Mouse (Mus musculus) olfactory bulb, adult 2 months (tissue): ENCODE measurements around the gene Prrc2c. TPM values are rescaled to one million over a fixed set of nuclear protein-coding genes. Genes with fewer than 3 reads are reported as not detected.
"Not testable (repeated sequence)": the region's sequence is repeated elsewhere in the genome, so short reads cannot be mapped to it uniquely, and the experiment has no call there.

Source experiments
- H3K27ac ChIP-seq: fragments of 200-500 bp; 2 replicates; pipeline ENCODE4 v1.5.1; 2012; ENCODE audit warnings: low read depth, low read length; ENCODE audit not compliant: insufficient read depth
- H3K4me1 ChIP-seq: fragments of 200-500 bp; 2 replicates; pipeline ENCODE4 v1.6.1; 2012; ENCODE audit warnings: low read length; ENCODE audit not compliant: control insufficient read depth, insufficient read depth
- H3K4me3 ChIP-seq: fragments of 200-500 bp; 2 replicates; pipeline ENCODE4 v1.5.1; 2012; ENCODE audit warnings: mild to moderate bottlenecking, low read depth, low read length, moderate library complexity; ENCODE audit not compliant: insufficient read depth
- CTCF ChIP-seq: fragments of 200-500 bp; IDR thresholded peaks from 2 replicates; pipeline ENCODE4 v1.5.1; 2012; ENCODE audit warnings: low read depth, mild to moderate bottlenecking, low read length, moderate library complexity; ENCODE audit not compliant: insufficient read depth
- POLR2A ChIP-seq: fragments of 200-500 bp; IDR thresholded peaks from 2 replicates; pipeline ENCODE4 v1.6.1; 2012; ENCODE audit warnings: mild to moderate bottlenecking, low read depth, low read length, moderate library complexity; ENCODE audit not compliant: insufficient read depth
- WGBS: fragments of 180-500 bp; shearing (Covaris S2); methylation state at CpG from one replicate; pipeline ENCODE4 v1.1.7; 2018; 5-methylcytosine and 5-hydroxymethylcytosine counted together
- polyA plus RNA-seq: library from polyadenylated mRNA; stranded (reverse); fragments of >200 nt; gene quantifications from 2 replicates; pipeline ENCODE4 v1.2.4, GENCODE M21; 2012; ENCODE audit warnings: low replicate concordance; ENCODE audit not compliant: missing spikeins, insufficient read depth, insufficient read length

Gene Prrc2c
- polyA plus RNA-seq, 1 experiment = 641 TPM

GRCm38 (mm10) chr1:162648416-162648815 is 91.9 kb downstream of the Prrc2c start:
- Histone ChIP-seq H3K4me3 (no peak overlapping the region), H3K4me1 (no peaks in the 10 kb centered on the region), H3K27ac (no peak overlapping the region)
- 94% methylated on average over 14 of the region's 14 CpGs for WGBS
- TF ChIP-seq POLR2A = no peak
- TF ChIP-seq CTCF = no peak

DNA sequence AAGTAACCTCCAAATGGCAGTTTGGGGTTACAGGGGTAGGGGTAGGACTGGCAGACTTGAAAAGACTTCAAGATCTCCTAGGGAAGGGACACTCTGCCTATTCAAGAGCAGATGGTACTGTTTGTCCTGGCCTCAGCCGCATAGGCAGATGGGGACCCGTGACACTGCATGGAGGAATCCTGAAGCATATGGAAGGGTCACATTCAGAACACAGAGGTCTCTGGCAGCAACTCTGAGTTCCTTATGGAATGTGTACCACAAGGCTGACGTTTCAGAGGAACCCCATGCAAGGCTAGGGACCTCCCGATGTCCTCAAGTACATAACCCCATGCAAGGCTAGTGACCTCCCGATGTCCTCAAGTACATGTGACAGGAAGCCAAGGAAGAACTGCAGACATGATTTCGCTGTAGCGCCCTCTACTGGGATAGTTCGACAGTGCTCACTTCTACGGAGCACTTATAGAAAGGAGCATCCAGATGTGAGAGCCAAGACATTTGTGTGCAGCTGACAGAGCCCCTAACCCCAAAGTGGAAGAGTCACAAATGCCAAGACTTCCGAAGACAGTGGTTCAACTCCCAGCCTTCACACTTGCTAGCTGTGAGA is 94.2 kb downstream of the Prrc2c start:
- H3K27ac ChIP-seq = no peak overlapping the region
- H3K4me3 ChIP-seq = no peak overlapping the region
- 86% methylated on average over 10 of the region's 10 CpGs for WGBS
- TF ChIP-seq POLR2A (no peak), CTCF (no peak)
- no peaks in the 10 kb centered on the region for H3K4me1 ChIP-seq

DNA sequence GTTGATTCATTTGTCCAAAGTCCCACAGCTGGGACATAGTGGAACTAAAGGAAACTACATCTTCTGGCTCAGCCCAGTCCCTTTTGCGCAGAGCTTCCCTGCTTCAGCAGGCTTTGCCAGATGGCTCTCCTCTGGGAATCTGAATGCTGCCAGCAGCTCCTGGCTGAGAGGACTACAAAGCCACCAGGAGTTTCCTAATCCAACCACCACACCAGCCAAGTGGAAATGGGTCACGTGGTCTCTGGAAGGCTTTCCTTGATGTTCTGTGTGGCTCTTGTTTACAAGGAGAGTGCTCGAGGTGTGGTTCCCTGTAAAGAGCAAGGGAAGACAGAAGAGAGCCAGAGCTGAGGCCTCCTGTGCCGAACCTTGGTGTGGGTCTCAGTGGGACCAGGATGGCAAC is 96.6 kb downstream of the Prrc2c start:
- H3K27ac ChIP-seq = no peak overlapping the region
- 34% methylated on average over 4 of the region's 4 CpGs for WGBS
- TF ChIP-seq CTCF (no peak), POLR2A (no peak)
- H3K4me3 ChIP-seq = no peak overlapping the region
- H3K4me1 ChIP-seq = no peaks in the 10 kb centered on the region

DNA sequence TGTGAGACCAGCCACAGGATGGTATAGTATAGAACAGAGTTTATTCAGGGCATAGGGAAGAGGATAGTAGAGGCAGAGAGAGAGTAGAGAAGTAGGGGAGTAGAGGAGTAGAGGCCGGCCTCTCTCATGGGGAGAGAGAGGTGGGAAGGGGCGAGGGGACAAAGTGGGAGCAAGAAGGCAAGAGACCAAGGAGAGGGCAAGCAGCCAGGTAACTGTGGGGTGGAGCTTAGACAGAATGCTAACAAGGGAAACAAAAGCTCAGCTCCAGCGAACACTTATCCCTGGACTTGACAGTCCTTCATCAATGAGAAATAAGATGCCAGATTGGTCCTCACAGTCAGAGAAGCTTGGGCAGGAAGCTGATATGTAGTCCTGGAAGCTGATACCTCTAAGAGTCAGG is 97.8 kb downstream of the Prrc2c start:
- Histone ChIP-seq H3K27ac (no peak overlapping the region), H3K4me3 (no peak overlapping the region), H3K4me1 (no peaks in the 10 kb centered on the region)
- WGBS = 72% methylated on average over 3 of the region's 3 CpGs
- TF ChIP-seq POLR2A (no peak), CTCF (no peak)

GRCm38 (mm10) chr1:162639861-162640260 is 100.5 kb downstream of the Prrc2c start:
- no peak overlapping the region for H3K4me3 ChIP-seq
- no peaks in the 10 kb centered on the region for H3K4me1 ChIP-seq
- whole genome bisulfite sequencing = 82% methylated on average over 1 of the region's 1 CpGs
- TF ChIP-seq POLR2A (no peak), CTCF (no peak)
- H3K27ac ChIP-seq = no peak overlapping the region

DNA sequence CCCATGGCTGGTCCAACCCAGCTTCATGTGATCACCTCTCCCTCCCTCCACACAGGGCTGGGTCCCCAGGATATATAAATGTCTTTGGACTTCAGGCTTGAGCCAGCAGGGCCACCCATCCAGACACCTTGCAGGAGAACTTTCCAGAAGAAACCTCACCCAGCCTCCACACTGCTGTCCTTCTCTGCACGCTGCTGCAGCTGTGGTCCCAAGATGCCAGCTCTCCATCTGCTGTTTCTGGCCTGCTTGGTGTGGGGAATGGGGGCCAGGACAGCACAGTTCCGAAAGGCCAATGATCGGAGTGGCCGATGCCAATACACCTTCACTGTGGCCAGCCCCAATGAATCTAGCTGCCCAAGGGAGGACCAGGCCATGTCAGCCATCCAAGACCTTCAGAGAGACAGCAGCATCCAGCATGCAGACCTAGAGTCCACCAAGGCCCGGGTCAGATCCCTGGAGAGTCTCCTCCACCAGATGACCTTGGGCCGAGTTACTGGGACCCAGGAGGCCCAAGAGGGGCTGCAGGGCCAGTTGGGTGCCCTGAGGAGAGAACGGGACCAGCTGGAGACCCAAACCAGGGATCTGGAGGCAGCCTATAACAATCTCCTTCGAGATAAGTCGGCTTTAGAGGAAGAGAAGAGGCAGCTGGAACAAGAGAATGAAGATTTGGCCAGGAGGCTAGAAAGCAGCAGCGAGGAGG is 101.2 kb downstream of the Prrc2c start, which contains the start of gene Myoc:
TSS of gene Myoc (plus strand) at position 105 of the 700 bp plus-strand sequence.
- Histone ChIP-seq H3K4me1 (no peaks in the 10 kb centered on the region), H3K27ac (no peak within 1 kb of the TSS), H3K4me3 (no peak within 1 kb of the TSS)
- 82% methylated on average over 10 of the region's 10 CpGs for WGBS
- no peak for TF ChIP-seq POLR2A
- no peak for TF ChIP-seq CTCF

GRCm38 (mm10) chr1:162638535-162638934 is 101.8 kb downstream of the Prrc2c start:
- TF ChIP-seq CTCF = no peak
- TF ChIP-seq POLR2A = no peak
- Histone ChIP-seq H3K4me3 (no peak overlapping the region), H3K27ac (no peak overlapping the region), H3K4me1 (no peaks in the 10 kb centered on the region)
- WGBS = 96% methylated on average over 4 of the region's 4 CpGs

DNA sequence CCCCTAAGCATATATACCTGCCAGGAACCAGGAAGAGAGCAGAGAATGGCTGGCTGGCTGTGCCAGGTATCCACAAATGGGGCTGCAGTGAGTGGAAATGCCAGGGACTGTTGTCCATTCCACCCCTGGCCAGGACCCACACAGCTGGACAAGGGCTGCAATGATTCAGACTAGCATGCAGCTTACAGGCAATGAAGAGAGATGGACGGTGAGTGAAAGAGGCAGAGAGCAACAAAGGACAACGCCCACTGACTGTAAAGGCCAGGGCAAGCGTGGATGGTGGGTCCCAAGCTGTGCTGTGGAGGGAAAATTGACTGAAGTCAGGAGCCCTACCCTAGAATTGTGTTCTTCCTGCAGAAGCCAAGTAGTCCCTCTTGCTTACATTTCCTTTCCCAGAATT is 103.8 kb downstream of the Prrc2c start:
- no peak overlapping the region for H3K4me3 ChIP-seq
- no peaks in the 10 kb centered on the region for H3K4me1 ChIP-seq
- H3K27ac ChIP-seq = no peak overlapping the region
- no peak for TF ChIP-seq CTCF
- TF ChIP-seq POLR2A = no peak
- 82% methylated on average over 3 of the region's 3 CpGs for WGBS

DNA sequence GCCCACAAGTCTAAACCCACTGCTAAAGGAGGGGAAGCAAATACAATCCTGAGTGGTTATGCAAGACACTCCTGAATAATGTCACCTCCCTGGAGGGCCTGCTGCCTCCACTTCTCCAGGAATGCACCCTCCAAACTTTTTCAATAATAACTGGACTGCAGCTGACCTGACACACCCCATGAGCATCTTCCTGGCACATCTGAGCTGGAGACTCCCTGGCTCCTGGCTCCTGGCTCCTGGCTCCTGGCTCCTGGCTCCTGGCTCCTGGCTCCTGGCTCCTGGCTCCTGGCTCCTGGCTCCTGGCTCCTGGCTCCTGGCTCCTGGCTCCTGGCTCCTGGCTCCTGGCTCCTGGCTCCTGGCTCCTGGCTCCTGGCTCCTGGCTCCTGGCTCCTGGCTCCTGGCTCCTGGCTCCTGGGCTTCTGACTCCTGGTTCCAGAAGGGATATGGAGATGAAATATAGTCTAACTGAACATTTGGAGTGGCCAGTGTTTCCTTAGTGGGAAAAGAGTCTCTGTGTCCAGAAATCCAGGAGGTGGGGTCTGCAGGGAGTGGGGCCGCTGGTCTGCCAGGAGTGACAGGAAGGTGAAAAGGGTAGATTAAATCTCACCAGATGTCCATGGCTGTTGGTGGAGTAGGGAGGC is 104.9 kb downstream of the Prrc2c start:
- not testable (repeated sequence) for H3K4me1 ChIP-seq, H3K4me3 ChIP-seq, H3K27ac ChIP-seq
- WGBS = 64% methylated on average over 1 of the region's 1 CpGs

- WGBS = 97% methylated on average over 15 of the region's 15 CpGs
- H3K4me1 ChIP-seq, H3K27ac ChIP-seq, H3K4me3 ChIP-seq: not testable (repeated sequence)
These were observed 112.0 kb downstream of the Prrc2c start for GRCm38 (mm10) chr1:162628326-162628725.

DNA sequence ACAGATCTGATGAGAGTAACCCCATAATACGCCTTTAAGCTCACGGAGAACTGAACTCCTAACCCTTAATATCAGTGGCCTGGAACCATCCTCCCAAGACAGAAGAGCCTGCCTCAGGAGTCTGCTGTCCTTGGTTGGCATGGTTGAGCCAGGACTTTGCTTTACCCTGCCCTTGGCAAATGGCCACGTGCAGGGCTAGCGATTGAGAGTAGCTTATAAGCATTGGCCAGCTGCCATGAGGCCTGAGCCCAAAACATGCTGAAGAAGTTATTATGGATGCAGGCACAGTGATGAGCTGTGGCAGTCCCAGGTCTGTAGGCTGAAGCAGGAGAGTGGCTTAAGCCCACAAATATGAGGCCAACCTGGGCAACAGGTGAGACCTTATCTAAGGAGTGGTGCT is 112.5 kb downstream of the Prrc2c start:
- H3K4me1 ChIP-seq, H3K4me3 ChIP-seq, H3K27ac ChIP-seq: not testable (repeated sequence)
- 58% methylated on average over 4 of the region's 4 CpGs for WGBS
